Mouse (Mus musculus): ENCODE measurements around the gene Zfand2b. TPM values are rescaled to one million over a fixed set of nuclear protein-coding genes. Genes with fewer than 3 reads are reported as not detected.

Zfand2b gene
- polyA plus RNA-seq, 1 experiment: 20.4 TPM

DNA sequence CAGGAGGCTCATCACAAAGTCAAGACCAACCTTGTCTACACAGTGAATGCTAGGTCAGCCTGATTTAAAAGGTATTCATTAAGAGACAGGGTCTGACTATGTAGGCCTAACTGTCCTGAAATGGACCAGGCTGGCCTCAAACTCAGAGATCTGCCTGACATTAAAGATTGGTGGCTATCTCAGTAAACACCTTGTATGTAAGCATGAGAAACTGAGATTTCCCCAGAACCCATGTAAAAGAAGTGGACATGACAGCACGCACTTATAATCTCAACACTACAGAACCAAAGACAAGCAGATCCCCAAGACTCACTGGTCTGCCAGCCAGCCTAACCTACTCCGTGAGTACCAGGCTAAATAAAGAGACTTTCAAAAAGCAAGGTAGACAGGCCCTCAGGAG, 30.0 kb upstream of the Zfand2b start:
- H3K4me3 ChIP-seq (replicated peaks): no peak overlapping the region
- H3K27me3 ChIP-seq (replicated peaks): peaks cover 3% of the 10 kb centered on the region
- TF ChIP-seq FLI1 (IDR thresholded peaks at IDR 0.05; ENCODE audit: low read length) (no peak), GATA1 (IDR thresholded peaks at IDR 0.05; ENCODE audit: borderline replicate concordance, low read length) (no peak)
- no peaks in the 10 kb centered on the region for H3K9me3 ChIP-seq
- H3K4me1 ChIP-seq: peaks cover 40% of the 10 kb centered on the region
- peaks cover 62% of the 10 kb centered on the region for H3K36me3 ChIP-seq (replicated peaks; ENCODE audit: low read length)

DNA sequence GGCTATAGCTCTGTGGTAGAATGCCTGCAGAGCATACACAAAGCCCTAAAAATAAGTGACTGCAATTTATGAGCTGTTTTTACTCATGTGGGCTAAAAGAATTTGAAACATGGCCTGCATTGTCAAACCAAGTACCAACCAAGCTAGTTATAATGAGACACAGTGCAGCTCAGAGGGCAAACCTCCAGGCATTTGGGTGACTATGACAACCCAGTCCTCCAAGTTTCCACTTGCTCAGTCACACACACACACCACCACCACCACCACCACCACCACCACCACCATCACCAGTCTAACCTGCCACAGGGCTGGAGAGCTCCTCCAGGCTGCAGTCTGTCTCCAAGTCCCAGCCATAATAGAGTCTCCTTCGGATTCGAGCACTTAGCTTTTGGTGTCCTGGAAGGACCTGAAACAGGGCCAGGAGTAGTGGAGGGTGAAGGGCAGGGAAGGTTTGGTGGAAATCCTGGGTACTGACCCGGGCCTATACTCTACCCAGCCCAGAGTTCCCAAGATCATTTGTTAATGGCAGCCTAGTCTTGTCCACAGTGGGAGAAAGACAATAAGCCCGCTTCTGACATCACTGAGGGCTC, 27.8 kb upstream of the Zfand2b start:
- Histone ChIP-seq H3K4me1 (peaks cover 57% of the 10 kb centered on the region), H3K4me3 (replicated peaks) (peak overlapping the region; percentile 99), H3K36me3 (replicated peaks; ENCODE audit: low read length) (peaks cover 71% of the 10 kb centered on the region), H3K27me3 (replicated peaks) (no peaks in the 10 kb centered on the region), H3K9me3 (no peaks in the 10 kb centered on the region)
- TF ChIP-seq FLI1 (IDR thresholded peaks at IDR 0.05; ENCODE audit: low read length) (no peak), GATA1 (IDR thresholded peaks at IDR 0.05; ENCODE audit: borderline replicate concordance, low read length) (no peak)

DNA sequence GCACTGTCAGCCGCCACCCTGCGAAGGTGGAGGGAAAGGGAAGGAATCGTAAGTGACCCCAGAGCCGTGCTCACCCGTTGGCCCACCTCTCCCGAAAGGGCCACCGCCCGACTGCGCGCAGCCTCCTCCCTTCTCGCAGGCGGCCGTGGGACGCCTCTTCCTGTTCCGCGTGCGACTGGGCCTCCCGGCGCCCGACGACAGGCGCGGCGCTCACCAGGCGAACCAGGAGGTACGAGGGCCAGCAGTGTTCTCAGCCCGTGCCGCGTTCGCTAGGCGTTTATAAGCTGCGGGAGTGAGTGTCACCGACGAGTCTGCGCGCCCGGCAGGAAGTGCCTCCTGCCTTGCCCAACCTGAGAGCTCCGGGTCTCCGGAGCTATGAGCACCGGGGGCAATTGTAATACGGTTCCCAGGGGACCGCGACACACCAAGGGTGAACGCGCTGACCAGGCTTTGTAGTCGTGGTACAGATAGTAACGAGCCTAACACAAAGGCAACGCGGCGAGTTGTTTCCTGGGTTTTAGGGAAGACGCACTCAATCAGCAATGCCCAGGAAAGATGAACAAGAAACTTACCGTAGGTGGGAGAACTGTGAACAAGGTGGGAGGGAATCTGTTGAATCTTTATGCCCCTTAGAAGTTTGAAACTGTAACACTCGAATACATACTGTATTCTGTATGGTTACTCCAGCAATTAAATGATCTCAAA, 26.8 kb upstream of the Zfand2b start:
- TF ChIP-seq GATA1 (IDR thresholded peaks at IDR 0.05; ENCODE audit: borderline replicate concordance, low read length) (no peak), FLI1 (IDR thresholded peaks at IDR 0.05; ENCODE audit: low read length) (no peak)
- H3K4me3 ChIP-seq (replicated peaks): peak overlapping the region; percentile 99
- H3K36me3 ChIP-seq (replicated peaks; ENCODE audit: low read length): peaks cover 71% of the 10 kb centered on the region
- no peaks in the 10 kb centered on the region for H3K27me3 ChIP-seq (replicated peaks)
- H3K4me1 ChIP-seq: peaks cover 55% of the 10 kb centered on the region
- no peaks in the 10 kb centered on the region for H3K9me3 ChIP-seq

DNA sequence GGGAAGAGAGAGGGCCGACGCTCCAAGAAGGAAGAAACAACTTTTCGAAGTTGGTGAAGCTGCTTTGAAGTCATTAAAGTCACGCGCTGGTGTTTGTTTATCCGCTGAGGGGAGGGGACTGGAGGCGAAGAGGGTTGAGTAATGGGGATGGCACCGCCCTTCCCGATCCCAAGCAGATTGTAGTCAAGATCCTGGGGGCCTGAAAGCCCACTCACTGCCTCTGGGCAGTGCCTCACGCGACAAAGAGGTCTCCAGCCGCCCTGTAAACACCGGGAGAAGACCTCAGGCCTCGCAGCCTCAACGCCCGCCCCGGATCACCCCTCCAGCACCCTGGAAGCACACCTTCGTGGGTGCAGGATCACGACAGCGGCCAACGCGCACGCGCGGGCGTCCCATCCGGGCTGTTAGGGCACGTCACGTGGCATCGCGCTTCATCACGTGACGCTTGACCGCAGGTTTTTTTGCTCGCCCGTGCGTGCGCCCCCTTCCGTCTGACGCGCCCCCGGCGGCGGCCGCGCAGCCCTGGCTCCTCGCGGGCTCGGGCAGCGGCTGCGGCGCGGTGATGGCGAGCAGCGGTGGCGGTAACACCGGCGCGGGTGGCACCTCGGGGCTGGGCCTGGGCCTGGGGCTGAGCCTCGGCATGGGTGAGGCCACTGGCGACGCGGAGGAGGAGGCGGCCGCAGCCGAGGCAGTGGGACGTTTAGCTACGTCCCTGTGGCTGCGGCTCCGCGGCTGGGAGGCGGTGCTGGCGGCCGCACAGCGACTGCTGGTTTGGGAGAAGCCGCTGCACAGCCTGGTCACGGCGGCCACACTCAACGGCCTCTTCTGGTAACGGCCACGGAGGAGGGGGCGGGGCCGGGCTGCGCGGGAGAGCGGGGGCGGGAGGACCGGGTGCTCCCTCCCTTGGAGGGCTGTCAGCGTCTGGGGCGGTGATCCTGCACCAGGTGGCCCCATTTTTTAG, 25.9 kb upstream of the Zfand2b start, which contains the start of the genes Cnppd1 and Retreg2:
Gene Cnppd1, minus strand, starts transcription at position 411 of the 961 bp plus-strand sequence.
Gene Retreg2, plus strand, starts transcription at position 478 of the 961 bp plus-strand sequence.
- Histone ChIP-seq H3K9me3 (no peaks in the 10 kb centered on the region), H3K4me1 (peaks cover 52% of the 10 kb centered on the region), H3K36me3 (replicated peaks; ENCODE audit: low read length) (peaks cover 71% of the 10 kb centered on the region), H3K27me3 (replicated peaks) (no peaks in the 10 kb centered on the region), H3K4me3 (replicated peaks) (peak within 1 kb of the TSS; percentile 99)
- TF ChIP-seq GATA1 (IDR thresholded peaks at IDR 0.05; ENCODE audit: borderline replicate concordance, low read length): no peak
- no peak for TF ChIP-seq FLI1 (IDR thresholded peaks at IDR 0.05; ENCODE audit: low read length)

DNA sequence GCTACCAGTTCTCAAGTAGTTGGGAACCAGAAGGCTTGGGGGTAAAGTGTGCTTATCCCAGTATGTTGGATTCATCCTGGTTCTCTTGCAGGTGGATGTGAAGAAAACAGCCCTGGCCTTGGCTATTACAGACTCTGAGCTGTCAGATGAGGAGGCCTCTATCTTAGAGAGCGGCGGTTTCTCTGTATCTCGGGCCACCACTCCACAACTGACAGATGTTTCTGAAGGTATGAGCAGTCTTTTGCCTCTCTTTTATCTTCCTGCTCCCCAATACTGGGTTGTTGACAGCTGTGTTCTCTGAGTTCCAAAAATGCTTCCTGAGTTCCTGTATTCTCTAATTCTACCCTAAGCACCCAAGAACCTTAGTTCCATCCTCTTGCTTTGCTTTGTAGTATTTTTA, 22.9 kb upstream of the Zfand2b start:
- peaks cover 31% of the 10 kb centered on the region for H3K4me1 ChIP-seq
- H3K4me3 ChIP-seq (replicated peaks): no peak overlapping the region
- H3K27me3 ChIP-seq (replicated peaks): no peaks in the 10 kb centered on the region
- no peak for TF ChIP-seq GATA1 (IDR thresholded peaks at IDR 0.05; ENCODE audit: borderline replicate concordance, low read length)
- no peak for TF ChIP-seq FLI1 (IDR thresholded peaks at IDR 0.05; ENCODE audit: low read length)
- H3K36me3 ChIP-seq (replicated peaks; ENCODE audit: low read length): peaks cover 69% of the 10 kb centered on the region
- no peaks in the 10 kb centered on the region for H3K9me3 ChIP-seq

DNA sequence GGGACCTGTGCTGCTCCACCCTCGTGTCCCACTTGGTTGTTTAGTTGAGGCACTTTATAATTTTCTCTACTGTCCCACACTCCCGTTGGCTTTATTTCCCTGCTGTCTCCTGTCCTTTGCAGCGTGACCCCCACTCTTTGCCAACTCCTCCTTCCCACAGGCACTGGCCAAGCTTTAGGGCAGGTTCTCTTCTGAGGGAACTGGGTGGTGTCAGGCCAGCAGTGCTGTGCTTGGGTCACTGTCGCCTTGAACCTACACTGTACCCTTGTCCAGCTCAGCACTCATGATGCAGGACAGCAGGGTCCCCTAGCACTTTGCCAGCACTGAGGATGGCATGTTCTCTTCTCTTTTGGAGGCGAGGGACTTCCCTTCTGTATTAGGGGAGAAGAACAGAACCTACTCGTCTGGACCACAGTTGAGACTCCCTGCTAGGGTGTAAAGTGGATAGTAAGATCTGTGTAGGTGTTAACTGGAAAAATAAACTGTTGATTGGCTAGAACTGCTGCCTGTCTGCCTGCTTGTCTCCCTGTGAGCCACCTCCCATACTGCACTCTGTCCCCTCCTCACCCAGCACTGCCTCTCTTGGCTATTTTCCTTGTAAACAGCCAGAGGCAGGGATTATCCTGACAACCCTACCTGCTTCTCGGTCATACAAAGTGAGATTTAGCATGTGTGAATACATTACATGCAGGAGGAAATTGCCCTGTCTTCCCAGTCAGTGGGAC, 20.9 kb upstream of the Zfand2b start:
- peaks cover 67% of the 10 kb centered on the region for H3K36me3 ChIP-seq (replicated peaks; ENCODE audit: low read length)
- TF ChIP-seq GATA1 (IDR thresholded peaks at IDR 0.05; ENCODE audit: borderline replicate concordance, low read length): no peak
- TF ChIP-seq FLI1 (IDR thresholded peaks at IDR 0.05; ENCODE audit: low read length): no peak
- peaks cover 28% of the 10 kb centered on the region for H3K4me1 ChIP-seq
- no peaks in the 10 kb centered on the region for H3K27me3 ChIP-seq (replicated peaks)
- no peak overlapping the region for H3K4me3 ChIP-seq (replicated peaks)
- no peaks in the 10 kb centered on the region for H3K9me3 ChIP-seq

DNA sequence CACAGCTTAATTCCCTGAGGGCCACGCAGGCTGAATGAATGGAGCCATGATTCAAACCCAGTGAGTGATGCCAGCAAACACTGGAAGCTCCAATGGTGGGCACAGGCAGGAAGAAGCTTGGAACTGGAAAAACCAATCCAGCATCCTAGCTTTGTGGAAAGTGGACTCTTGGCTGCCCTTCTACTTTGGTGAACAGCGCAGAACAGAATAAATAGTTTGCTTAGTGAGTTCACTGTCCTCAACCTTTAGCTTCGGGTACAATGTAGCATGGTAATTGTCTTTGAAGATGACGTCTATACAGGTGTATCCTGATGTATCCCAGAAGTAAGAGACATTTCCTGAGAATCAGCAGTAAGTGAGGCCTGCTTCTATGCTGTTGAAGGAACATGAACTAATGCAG, 19.7 kb upstream of the Zfand2b start:
- TF ChIP-seq FLI1 (IDR thresholded peaks at IDR 0.05; ENCODE audit: low read length): no peak
- TF ChIP-seq GATA1 (IDR thresholded peaks at IDR 0.05; ENCODE audit: borderline replicate concordance, low read length): no peak
- peaks cover 20% of the 10 kb centered on the region for H3K4me1 ChIP-seq
- no peaks in the 10 kb centered on the region for H3K9me3 ChIP-seq

DNA sequence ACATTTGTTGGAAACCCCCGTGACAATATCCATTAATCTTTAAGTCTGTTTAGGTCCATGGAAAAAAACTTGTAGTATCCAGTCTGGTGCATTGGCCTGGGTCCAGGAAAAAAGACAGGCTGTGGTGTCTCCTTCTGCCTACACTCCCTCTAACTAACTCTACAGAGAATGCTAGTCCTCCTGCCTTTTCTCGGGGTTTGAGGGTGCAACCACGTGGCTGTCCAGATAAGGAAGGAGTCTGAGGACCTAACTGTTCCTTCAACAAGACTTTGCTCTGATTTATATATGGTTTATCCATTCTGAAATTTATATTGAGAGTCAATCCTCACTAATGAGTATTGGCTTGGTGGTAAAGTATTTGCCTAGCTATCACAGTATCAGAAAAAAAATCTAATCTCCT, 12.6 kb upstream of the Zfand2b start:
- Histone ChIP-seq H3K4me3 (replicated peaks) (no peak overlapping the region), H3K36me3 (replicated peaks; ENCODE audit: low read length) (no peaks in the 10 kb centered on the region), H3K4me1 (peaks cover 22% of the 10 kb centered on the region), H3K27me3 (replicated peaks) (no peaks in the 10 kb centered on the region), H3K9me3 (no peaks in the 10 kb centered on the region)
- no peak for TF ChIP-seq FLI1 (IDR thresholded peaks at IDR 0.05; ENCODE audit: low read length)
- no peak for TF ChIP-seq GATA1 (IDR thresholded peaks at IDR 0.05; ENCODE audit: borderline replicate concordance, low read length)

More for the DNA sequence above, 19.7 kb upstream of the Zfand2b start:
- H3K36me3 ChIP-seq (replicated peaks; ENCODE audit: low read length): peaks cover 65% of the 10 kb centered on the region
- H3K4me3 ChIP-seq (replicated peaks): no peak overlapping the region
- no peaks in the 10 kb centered on the region for H3K27me3 ChIP-seq (replicated peaks)

DNA sequence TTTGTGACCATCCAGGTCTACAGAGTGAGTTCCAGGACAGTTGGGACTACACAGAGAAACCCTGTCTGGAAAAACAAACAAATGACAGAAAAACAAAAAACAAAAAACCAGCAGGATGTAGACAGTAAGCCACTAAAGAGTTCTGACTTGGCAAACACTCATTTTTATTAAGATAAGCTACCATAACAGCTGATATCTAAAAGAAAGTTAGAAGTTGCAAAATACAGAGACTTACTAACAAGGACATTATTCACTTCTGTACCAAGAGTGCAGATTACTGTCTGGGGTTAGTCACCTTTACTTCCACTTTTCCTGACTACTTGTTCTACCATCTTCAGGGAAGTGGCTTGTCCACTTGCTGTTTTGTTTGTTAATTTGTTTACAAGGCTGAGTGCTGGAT, 9.5 kb upstream of the Zfand2b start:
- Histone ChIP-seq H3K4me1 (peaks cover 22% of the 10 kb centered on the region), H3K4me3 (replicated peaks) (no peak overlapping the region), H3K9me3 (peaks cover 6% of the 10 kb centered on the region), H3K27me3 (replicated peaks) (no peaks in the 10 kb centered on the region), H3K36me3 (replicated peaks; ENCODE audit: low read length) (no peaks in the 10 kb centered on the region)
- TF ChIP-seq FLI1 (IDR thresholded peaks at IDR 0.05; ENCODE audit: low read length): no peak
- no peak for TF ChIP-seq GATA1 (IDR thresholded peaks at IDR 0.05; ENCODE audit: borderline replicate concordance, low read length)

All from megakaryocyte, embryonic 14.5 days (primary cell).